Mouse (Mus musculus): ENCODE measurements around the gene Ccdc85b. TPM values are rescaled to one million over a fixed set of nuclear protein-coding genes. Genes with fewer than 3 reads are reported as not detected.

The Ccdc85b gene
- polyA plus RNA-seq, 1 experiment from 2014 or later = 0.80 TPM

DNA sequence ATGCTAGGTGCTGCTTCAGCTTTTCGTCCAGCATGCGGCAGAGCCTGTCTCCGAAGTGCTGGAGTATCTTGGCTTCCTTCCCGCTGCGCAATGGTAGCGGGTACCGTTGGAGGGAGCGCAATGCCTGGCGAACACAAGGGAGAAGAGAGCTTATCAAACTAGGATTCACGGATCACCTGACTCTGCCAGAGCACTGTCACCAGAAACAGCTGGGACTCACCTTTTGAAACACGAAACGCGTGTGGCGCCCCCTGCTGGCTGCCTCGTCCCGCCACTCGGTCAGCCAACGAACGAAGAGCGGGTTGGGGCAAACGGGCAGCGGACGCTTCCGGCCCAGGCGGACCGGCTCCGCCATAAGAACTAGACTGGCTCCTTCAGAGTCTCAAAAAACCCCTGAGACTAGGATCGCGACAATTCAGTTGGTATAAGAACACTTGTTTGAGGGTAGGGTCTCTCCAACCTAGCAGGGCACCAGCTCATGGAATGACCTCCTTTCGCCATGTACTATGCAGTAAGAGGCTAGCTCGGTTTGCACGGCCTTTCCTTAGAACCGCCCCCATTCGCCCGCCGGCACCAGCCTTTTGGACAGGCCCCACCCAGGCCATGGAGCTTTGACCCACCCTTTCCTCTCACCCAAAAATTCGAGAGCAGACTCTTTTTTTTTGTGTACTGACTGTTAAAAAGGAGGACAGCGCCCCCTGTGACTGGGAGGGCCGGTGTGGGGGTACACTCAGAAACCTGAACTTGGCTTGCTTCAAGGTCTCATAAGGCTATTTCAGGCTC is 30.3 kb upstream of the Ccdc85b start, which contains the start of gene Mus81:
Mus81 (minus strand) TSS at position 635 of the 783 bp plus-strand sequence.
- H3K79me2 ChIP-seq (ENCODE audit: inconsistent target) = peaks cover 22% of the 10 kb centered on the region
- under 1% methylated on average over 38 of the region's 39 CpGs for WGBS (ENCODE audit: missing documents)
- peak within 1 kb of the TSS; percentile 57 for H3K4me3 ChIP-seq (ENCODE audit: inconsistent target)
- peak within 1 kb of the TSS; percentile 92 for H3K27ac ChIP-seq
- peaks cover 32% of the 10 kb centered on the region; the same call in 1 of the 2 replicates for H3K36me3 ChIP-seq (ENCODE audit: inconsistent target)

DNA sequence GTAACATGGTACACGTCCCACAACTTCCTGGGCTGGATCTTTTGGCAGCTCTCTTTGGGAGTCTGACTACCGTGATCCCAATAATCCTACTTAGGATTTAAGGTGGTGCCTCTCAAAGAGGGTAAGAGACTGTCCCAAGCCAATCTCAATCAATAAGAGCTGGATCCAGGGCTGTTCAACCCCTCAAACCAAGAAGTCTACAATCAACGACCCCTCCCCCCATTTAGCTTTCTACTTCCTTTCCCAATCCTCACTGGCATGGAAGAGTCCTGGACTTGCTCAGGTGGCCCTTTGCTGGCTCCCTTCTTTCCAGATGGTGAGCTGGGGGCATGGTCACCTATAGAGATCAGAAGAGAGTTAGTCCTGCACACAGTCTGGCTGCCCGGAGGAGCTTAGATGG is 29.1 kb upstream of the Ccdc85b start:
- WGBS (ENCODE audit: missing documents) = 92% methylated on average over 4 of the region's 4 CpGs
- H3K79me2 ChIP-seq (ENCODE audit: inconsistent target) = peaks cover 10% of the 10 kb centered on the region
- H3K27ac ChIP-seq = no peak overlapping the region
- no peak overlapping the region for H3K4me3 ChIP-seq (ENCODE audit: inconsistent target)
- peaks cover 35% of the 10 kb centered on the region; the same call in 1 of the 2 replicates for H3K36me3 ChIP-seq (ENCODE audit: inconsistent target)

DNA sequence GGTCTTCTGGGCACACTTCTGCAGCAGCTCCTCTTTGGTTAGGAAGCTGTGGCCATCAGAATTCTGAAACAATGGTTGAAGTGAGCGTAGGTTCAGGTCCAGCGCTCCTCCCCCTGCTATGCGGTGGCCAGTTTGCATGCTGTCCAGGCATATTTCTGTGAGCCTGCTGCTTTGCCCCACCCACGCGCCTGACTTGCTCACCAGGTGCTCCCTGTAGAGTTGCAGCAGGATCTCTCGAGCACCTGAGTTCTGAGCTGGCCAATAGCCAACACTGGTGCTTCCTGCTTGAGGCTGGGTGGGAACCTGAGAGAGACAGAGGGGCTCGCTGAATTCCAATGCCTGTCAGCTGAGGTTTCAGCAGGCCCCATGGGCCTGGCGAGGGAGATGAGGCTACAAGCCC is 28.6 kb upstream of the Ccdc85b start:
- Histone ChIP-seq H3K36me3 (ENCODE audit: inconsistent target) (peaks cover 35% of the 10 kb centered on the region; the same call in 1 of the 2 replicates), H3K79me2 (ENCODE audit: inconsistent target) (0 out of 2 replicates have a peak, but pooled peaks cover 5% of the 10 kb centered on the region), H3K27ac (no peak overlapping the region), H3K4me3 (ENCODE audit: inconsistent target) (no peak overlapping the region)
- whole genome bisulfite sequencing (ENCODE audit: missing documents) = 96% methylated on average over 8 of the region's 8 CpGs

DNA sequence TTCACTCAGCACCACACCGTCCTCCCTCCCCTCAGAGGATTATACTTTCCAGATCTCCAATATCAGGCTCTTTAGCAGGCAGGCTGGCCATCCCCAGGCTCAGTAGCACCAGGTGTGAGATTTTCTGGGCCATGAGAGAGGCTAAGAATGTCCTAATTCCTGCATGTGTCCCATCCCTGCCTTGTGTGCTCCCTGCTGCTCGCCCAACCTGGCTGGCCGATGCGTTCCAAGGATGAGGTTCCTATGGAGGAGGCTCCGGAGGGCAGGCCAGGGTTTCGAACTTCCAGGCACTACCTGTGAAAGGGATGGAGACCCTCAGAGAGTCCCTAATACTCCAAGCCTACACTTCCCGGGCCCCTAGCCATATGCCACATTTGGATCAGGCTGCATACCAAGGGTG is 28.1 kb upstream of the Ccdc85b start:
- Histone ChIP-seq H3K79me2 (ENCODE audit: inconsistent target) (0 out of 2 replicates have a peak, but pooled peaks cover 5% of the 10 kb centered on the region), H3K4me3 (ENCODE audit: inconsistent target) (no peak overlapping the region), H3K27ac (no peak overlapping the region), H3K36me3 (ENCODE audit: inconsistent target) (peaks cover 35% of the 10 kb centered on the region; the same call in 1 of the 2 replicates)
- 91% methylated on average over 7 of the region's 7 CpGs for WGBS (ENCODE audit: missing documents)

DNA sequence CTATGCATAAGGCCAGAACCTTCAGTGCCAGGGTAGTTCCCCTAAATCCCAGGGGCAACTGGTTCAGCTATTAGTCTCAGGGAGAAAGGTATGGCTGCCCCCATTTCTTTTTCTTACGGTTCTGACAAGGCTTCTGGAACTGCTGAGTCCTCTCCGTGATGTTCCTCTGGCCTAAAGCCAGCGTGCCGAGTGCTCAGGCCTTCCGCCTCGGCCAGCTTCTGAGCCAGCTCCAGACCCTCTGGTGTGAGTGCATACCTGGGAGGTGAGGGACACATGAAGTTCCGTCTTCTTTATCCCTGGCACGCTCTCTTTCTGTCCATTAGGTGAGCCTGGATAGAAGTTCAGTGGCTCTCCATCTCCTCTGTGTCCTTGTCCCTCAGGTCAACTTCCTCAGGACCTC is 27.7 kb upstream of the Ccdc85b start:
- 90% methylated on average over 8 of the region's 8 CpGs for WGBS (ENCODE audit: missing documents)
- 0 out of 2 replicates have a peak, but pooled peaks cover 5% of the 10 kb centered on the region for H3K79me2 ChIP-seq (ENCODE audit: inconsistent target)
- peaks cover 35% of the 10 kb centered on the region; the same call in 1 of the 2 replicates for H3K36me3 ChIP-seq (ENCODE audit: inconsistent target)
- no peak overlapping the region for H3K27ac ChIP-seq
- no peak overlapping the region for H3K4me3 ChIP-seq (ENCODE audit: inconsistent target)

DNA sequence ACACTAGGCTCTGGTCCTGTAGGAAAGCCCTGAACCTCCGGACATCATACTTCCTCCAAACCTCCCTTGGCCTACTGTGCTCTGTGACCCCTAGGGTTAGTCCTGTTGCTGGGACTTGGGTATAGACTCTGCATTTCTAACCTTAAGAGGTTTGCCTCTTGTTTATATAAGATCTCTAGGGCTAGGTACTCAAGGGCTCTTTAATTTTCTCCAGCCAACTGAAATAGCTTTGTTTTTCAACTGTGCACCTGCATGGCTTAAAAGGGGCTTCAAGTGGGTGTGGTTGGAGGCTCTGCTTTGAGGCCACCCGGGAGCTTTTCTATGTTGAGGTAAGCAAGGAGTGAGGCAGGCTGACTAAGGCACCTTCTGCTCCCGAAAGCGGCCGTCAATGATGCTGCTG is 26.8 kb upstream of the Ccdc85b start:
- H3K27ac ChIP-seq = no peak overlapping the region
- peaks cover 35% of the 10 kb centered on the region; the same call in 1 of the 2 replicates for H3K36me3 ChIP-seq (ENCODE audit: inconsistent target)

DNA sequence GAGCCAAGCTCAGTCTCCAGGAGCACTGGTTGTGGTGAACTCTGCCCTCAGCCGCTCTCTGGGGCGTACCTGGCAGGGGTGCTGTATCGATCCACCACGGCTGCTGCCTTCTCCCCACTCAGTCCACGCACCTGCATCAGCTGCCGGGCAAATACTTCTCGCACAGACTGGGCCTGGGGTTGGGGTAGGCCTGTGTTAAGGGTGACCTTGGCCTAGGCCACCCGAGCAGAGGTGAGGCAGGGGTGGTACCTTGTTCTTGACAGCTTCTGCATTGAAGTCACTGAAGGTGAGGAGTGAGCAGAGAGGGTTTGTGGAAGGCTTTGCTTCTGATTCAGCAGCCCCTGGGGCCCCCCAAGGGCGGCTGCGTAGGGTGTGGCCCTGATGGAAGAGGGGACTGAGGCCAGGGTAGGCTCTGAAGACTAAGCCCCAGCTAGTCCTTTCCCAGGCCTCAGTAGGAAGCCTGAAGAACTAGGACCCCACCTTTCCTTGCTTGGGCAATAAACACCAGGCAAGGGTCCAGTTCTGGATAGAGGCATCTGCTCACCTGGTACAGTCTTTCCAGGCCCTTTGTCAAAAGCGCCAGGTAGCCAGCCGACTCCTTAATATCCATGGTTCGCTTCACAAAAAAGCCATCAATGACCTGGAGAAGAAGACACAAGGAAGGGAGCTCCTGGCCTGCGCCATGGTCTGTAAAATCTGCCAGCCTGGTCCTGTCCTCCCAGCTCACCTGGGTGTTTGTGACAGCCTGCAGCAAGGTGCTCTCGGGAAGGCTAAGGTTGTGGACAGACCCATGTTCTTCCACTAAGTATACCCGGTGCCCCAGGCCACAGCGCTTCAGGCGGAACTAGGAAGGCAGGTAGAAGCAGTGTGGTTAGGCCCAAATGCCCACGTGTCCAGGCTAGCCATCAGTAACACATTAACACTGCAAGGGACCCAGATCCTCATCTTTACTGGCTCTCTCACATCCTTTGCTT is 26.0 kb upstream of the Ccdc85b start:
- peaks cover 35% of the 10 kb centered on the region; the same call in 1 of the 2 replicates for H3K36me3 ChIP-seq (ENCODE audit: inconsistent target)
- no peak overlapping the region for H3K4me3 ChIP-seq (ENCODE audit: inconsistent target)
- H3K27ac ChIP-seq = no peak overlapping the region
- 94% methylated on average over 18 of the region's 19 CpGs for WGBS (ENCODE audit: missing documents)
- H3K79me2 ChIP-seq (ENCODE audit: inconsistent target) = 0 out of 2 replicates have a peak, but pooled peaks cover 5% of the 10 kb centered on the region

More for the DNA sequence above, 26.8 kb upstream of the Ccdc85b start:
- 96% methylated on average over 5 of the region's 5 CpGs for WGBS (ENCODE audit: missing documents)
- H3K79me2 ChIP-seq (ENCODE audit: inconsistent target) = 0 out of 2 replicates have a peak, but pooled peaks cover 5% of the 10 kb centered on the region
- H3K4me3 ChIP-seq (ENCODE audit: inconsistent target) = no peak overlapping the region

DNA sequence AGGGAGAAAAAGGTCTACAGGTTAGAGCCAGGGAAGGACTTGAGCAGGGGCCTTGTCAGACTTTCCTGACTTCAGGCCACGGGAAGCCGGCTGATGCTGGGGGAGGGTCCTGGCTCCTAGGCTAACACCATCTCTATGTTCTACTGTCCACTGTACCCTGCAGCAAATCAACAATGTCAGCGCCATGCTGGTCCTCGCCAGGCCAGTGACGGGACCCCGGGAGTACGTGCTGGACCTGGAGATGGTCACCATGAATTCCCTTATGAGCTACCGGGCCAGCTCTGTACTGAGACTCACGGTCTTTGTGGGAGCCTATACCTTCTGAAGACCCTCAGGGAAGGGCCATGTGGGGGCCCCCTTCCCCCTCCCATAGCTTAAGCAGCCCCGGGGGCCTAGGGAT is 23.7 kb upstream of the Ccdc85b start:
- Histone ChIP-seq H3K27ac (no peak overlapping the region), H3K4me3 (ENCODE audit: inconsistent target) (no peak overlapping the region), H3K79me2 (ENCODE audit: inconsistent target) (no peaks in the 10 kb centered on the region), H3K36me3 (ENCODE audit: inconsistent target) (peaks cover 35% of the 10 kb centered on the region; the same call in 1 of the 2 replicates)
- WGBS (ENCODE audit: missing documents) = 91% methylated on average over 9 of the region's 10 CpGs

DNA sequence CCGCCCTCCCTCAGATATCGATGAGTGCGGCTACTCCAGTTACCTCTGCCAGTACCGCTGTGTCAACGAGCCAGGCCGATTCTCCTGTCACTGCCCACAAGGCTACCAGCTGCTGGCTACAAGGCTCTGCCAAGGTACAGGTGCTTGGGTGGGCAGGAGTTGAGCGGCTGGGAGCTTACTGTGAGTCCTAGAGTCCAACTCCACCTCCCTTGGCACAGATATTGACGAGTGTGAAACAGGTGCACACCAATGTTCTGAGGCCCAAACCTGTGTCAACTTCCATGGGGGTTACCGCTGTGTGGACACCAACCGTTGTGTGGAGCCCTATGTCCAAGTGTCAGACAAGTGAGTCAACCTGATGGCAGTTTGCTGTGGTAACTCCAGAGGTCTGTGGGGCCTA is 22.3 kb upstream of the Ccdc85b start:
- Histone ChIP-seq H3K27ac (no peak overlapping the region), H3K79me2 (ENCODE audit: inconsistent target) (no peaks in the 10 kb centered on the region), H3K4me3 (ENCODE audit: inconsistent target) (no peak overlapping the region), H3K36me3 (ENCODE audit: inconsistent target) (peaks cover 22% of the 10 kb centered on the region; the same call in 1 of the 2 replicates)
- WGBS (ENCODE audit: missing documents) = 94% methylated on average over 10 of the region's 10 CpGs

DNA sequence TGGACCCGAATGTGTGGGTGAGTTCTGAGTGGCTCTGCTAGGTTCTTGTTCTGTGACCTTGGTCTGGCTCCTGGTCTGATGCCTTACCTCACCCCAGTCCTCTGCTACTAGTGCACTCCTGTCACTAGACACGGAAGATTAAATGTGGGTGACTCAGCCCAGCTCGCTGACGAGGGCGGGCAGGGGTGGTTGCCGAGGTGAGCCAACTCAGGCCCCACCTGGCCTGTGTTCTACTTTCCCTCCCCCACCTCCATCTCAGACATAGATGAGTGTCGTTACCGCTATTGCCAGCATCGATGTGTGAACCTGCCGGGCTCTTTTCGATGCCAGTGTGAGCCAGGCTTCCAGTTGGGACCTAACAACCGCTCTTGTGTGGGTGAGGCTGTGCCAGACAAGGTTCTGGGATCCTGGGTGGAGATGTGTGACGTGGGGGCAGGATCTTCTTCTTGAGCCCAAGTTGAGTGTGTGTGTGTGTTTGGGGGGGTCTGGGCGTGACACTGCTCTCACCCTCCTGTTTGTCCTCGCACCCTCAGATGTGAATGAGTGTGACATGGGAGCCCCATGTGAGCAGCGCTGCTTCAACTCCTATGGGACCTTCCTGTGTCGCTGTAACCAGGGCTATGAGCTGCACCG is 20.1 kb upstream of the Ccdc85b start:
- Histone ChIP-seq H3K27ac (no peak overlapping the region), H3K4me3 (ENCODE audit: inconsistent target) (no peak overlapping the region), H3K36me3 (ENCODE audit: inconsistent target) (peaks cover 7% of the 10 kb centered on the region; the same call in 1 of the 2 replicates), H3K79me2 (ENCODE audit: inconsistent target) (no peaks in the 10 kb centered on the region)
- WGBS (ENCODE audit: missing documents) = 88% methylated on average over 17 of the region's 18 CpGs

DNA sequence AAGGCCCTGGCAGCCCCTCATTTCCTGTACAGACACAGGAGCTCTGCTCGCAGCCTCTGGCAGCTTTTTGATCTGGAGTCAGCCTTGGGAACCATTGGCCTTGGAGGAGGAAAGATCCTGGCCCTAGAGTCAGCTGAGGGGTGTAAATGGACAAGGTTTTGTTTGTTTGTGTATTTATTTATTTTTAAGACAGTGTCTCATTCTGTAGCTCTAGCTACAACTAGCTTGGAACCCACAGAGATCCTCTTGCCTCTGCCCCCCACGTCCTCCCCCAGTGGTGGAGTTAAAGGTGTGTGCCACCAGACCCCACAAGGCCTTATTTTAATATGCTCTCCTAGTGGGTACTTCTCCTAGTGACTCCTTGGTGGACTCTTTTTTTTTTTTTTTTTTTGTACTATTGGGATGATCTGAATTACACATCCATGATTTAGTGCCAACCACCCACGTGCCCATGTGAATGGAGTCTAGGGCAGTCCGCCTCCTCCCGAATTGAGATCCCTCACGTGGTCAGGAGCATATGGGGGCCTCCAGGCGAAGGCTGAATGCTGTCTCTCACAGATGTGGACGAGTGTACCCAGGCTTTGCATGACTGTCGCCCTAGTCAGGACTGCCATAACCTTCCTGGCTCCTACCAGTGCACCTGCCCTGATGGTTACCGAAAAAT is 19.4 kb upstream of the Ccdc85b start:
- H3K4me3 ChIP-seq (ENCODE audit: inconsistent target) = no peak overlapping the region
- peaks cover under 1% of the 10 kb centered on the region; the same call in 1 of the 2 replicates for H3K36me3 ChIP-seq (ENCODE audit: inconsistent target)
- H3K27ac ChIP-seq = no peak overlapping the region
- 91% methylated on average over 10 of the region's 10 CpGs for WGBS (ENCODE audit: missing documents)
- no peaks in the 10 kb centered on the region for H3K79me2 ChIP-seq (ENCODE audit: inconsistent target)

DNA sequence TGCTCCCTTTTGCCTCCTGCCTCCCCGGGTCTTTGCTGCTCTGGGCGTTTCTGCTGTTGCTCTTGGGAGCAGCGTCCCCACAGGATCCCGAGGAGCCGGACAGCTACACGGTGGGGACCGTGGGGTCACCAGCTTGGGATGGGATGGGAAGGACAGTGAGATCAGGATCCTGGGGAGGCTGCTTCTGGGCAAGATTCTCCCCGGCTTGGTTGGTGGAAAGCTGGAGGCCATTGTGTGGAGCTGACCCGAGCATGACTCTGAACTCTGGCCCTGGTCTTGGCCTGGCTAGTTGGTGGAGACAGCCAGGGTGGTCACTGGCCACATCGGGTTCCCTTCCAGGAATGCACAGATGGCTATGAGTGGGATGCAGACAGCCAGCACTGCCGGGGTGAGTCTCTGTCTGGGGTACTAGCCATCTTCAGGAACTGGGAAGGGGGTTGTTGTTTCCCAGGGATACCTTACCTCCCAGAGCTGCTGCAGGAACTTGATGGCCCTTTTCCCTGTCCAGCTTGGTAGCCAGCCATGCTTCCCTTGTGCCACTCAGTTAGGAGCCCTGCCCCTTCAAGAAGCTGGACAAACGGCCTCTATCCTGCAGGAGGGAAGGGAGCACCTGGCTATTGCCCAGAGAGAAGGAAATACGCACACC is 17.5 kb upstream of the Ccdc85b start:
- no peaks in the 10 kb centered on the region for H3K36me3 ChIP-seq (ENCODE audit: inconsistent target)
- 79% methylated on average over 13 of the region's 13 CpGs for whole genome bisulfite sequencing (ENCODE audit: missing documents)
- no peaks in the 10 kb centered on the region for H3K79me2 ChIP-seq (ENCODE audit: inconsistent target)
- no peak overlapping the region for H3K4me3 ChIP-seq (ENCODE audit: inconsistent target)
- H3K27ac ChIP-seq = no peak overlapping the region
